ENCODE assay signal across 18 mouse cellular contexts in the genomic region with DNA sequence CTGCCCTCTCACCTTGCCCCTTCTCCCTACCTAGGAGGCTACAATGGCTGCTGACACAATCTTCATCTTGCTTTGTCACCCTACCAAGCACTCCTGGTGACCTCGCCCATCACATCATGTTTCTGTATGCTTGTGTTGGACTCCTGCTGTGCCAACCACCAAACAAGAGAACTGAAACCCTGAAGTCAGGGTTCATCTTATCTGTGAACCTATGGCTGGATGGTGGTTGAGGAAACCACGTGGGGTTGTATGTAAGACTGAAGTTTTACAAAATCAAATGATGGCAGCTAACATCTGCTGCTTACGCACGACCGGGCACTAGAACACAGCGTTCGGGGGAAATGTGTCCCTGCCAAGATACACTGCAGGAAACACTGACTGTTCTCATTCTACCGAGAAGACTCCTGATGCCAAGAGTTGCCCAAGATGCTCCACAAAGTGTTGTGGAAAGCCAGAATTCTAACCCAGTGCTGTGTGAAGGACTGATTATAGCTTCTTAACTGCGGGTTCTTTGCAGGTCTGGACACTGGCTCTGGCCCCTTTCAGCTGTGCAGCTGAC.
A peak's percentile ranks its signal among the peaks of the same experiment; 100 is the strongest.
DNase-seq lines count a peak whose midpoint lies in the region; ATAC-seq and TF ChIP-seq lines count a peak whose summit lies in the region.
"Had no signal": no experiment of that assay in that cellular context is flagged by ENCODE, and none has a peak within 500 bp of the region (broad histone marks: within the 10 kb centered on the region; RNA-seq: fewer than 3 reads in every experiment).

No protein-coding gene starts in this region.

- ATAC-seq in lung, postnatal 0 days = peak; percentile 32; the same call in 1 of the 2 replicates
- ATAC-seq in common myeloid progenitor, adult 5-6 weeks (replicated peaks; ENCODE audit: low read depth, poor library complexity, severe bottlenecking) = peak; percentile 31
- ATAC-seq in neutrophil, adult 5-6 weeks (ENCODE audit: extremely low read depth, insufficient number of reproducible peaks, low FRiP score, poor library complexity, severe bottlenecking) = peak; percentile 47; the same call in 1 of the 2 replicates
- no peak for ATAC-seq in CD4-positive, CD25-positive, alpha-beta regulatory T cell, adult 4 months
- ATAC-seq: inflammation-experienced regulatory T-cells, adult 6 months had no signal

- peaks cover 6% of the 10 kb centered on the region for H3K4me1 ChIP-seq in heart, adult 2 months (ENCODE audit: control insufficient read depth, insufficient read depth, low read length)
- H3K4me1 ChIP-seq in lung, postnatal 0 days (ENCODE audit: insufficient read depth, low read depth, low read length) = no peaks in the 10 kb centered on the region
- H3K4me1 ChIP-seq: hindbrain, embryonic 12.5 days; neural tube, embryonic 13.5 days had no signal

- 81% methylated on average over 9 of the region's 9 CpGs for WGBS in heart, adult 2 months
- 81% methylated on average over 9 of the region's 9 CpGs for WGBS in lung, postnatal 0 days

- DNase-seq in heart, adult 2 months = no peak
- DNase-seq in heart, postnatal 10 days = no peak
- DNase-seq in lung, postnatal 0 days (ENCODE audit: low spot score) = no peak
- DNase-seq in lung, postnatal 4 days = no peak
- no peak for DNase-seq in adrenal gland, postnatal 36 days
- DNase-seq: cerebellum, postnatal 14 days; gastrocnemius, postnatal 25 days; kidney, adult 9 months; liver; lung, adult 2 months; right cerebral cortex, postnatal 25 days; thymus, postnatal 4 days had no signal

- H3K4me2 ChIP-seq in lung, postnatal 0 days (replicated peaks; ENCODE audit: low read depth, low read length) = no peak overlapping the region
- H3K4me2 ChIP-seq: hindbrain, embryonic 12.5 days; neural tube, embryonic 13.5 days had no signal

- H3K79me2 ChIP-seq in heart, adult 2 months (replicated peaks; ENCODE audit: control insufficient read depth, insufficient read depth, low read length) = no peaks in the 10 kb centered on the region

- peaks cover 3% of the 10 kb centered on the region for H3K36me3 ChIP-seq in heart, adult 2 months (ENCODE audit: control insufficient read depth, insufficient read depth, low read length)
- H3K36me3 ChIP-seq in lung, postnatal 0 days (ENCODE audit: insufficient read depth, low read length) = no peaks in the 10 kb centered on the region; the same call in 1 of the 2 replicates
- H3K36me3 ChIP-seq: hindbrain, embryonic 12.5 days; neural tube, embryonic 13.5 days had no signal

- H3K27ac ChIP-seq in heart, adult 2 months = no peak overlapping the region
- no peak overlapping the region for H3K27ac ChIP-seq in lung, postnatal 0 days (ENCODE audit: low read length)
- H3K27ac ChIP-seq: hindbrain, embryonic 12.5 days; neural tube, embryonic 13.5 days had no signal

- no peaks in the 10 kb centered on the region for H3K27me3 ChIP-seq in heart, adult 2 months (ENCODE audit: control insufficient read depth, insufficient read depth, low read length)
- H3K27me3 ChIP-seq in lung, postnatal 0 days (replicated peaks; ENCODE audit: insufficient read depth, low read length) = no peaks in the 10 kb centered on the region
- H3K27me3 ChIP-seq: hindbrain, embryonic 12.5 days; neural tube, embryonic 13.5 days had no signal

- 0 out of 2 replicates have a peak, but pooled peaks have one; percentile 33 for TF ChIP-seq EP300 in heart, adult 2 months (IDR thresholded peaks at IDR 0.05; ENCODE audit: insufficient read depth, low read depth, low read length)
- TF ChIP-seq EP300 in lung, postnatal 0 days (IDR thresholded peaks at IDR 0.05) = no peak

- TF ChIP-seq CTCF in heart, adult 2 months (IDR thresholded peaks at IDR 0.05) = no peak
- TF ChIP-seq CTCF in lung, postnatal 0 days (IDR thresholded peaks at IDR 0.05) = no peak

- no peak overlapping the region for H3K9ac ChIP-seq in heart, adult 2 months (ENCODE audit: low read depth, low read length)
- H3K9ac ChIP-seq in lung, postnatal 0 days (replicated peaks; ENCODE audit: low read depth) = no peak overlapping the region
- H3K9ac ChIP-seq: hindbrain, embryonic 12.5 days; neural tube, embryonic 13.5 days had no signal

- H3K9me3 ChIP-seq in lung, postnatal 0 days (ENCODE audit: low read length) = no peaks in the 10 kb centered on the region
- H3K9me3 ChIP-seq: hindbrain, embryonic 12.5 days; neural tube, embryonic 13.5 days had no signal

- no peak for TF ChIP-seq POLR2A in heart, adult 2 months (IDR thresholded peaks at IDR 0.05; ENCODE audit: insufficient read depth, low read depth, low read length)

- intact Hi-C loops in heart, adult 2 months (cut with DNase I) = no loop called here
- intact Hi-C loops in heart, postnatal 10 days (cut with DNase I) = no loop called here

- H3K4me3 ChIP-seq in heart, adult 2 months = no peak overlapping the region
- no peak overlapping the region for H3K4me3 ChIP-seq in lung, postnatal 0 days (ENCODE audit: low read depth, low read length)
- H3K4me3 ChIP-seq: hindbrain, embryonic 12.5 days; neural tube, embryonic 13.5 days had no signal
